Mouse (Mus musculus) kidney, postnatal 36 days (tissue): ENCODE data around the gene Kbtbd4.

ENCODE experiments used
- DNase-seq, 2 experiments: peaks; one replicate each; pipeline ENCODE4 v3.0.0; 2021 to 2022; ENCODE audit warnings: mixed read lengths in 2 of 2

Kbtbd4 gene

DNA sequence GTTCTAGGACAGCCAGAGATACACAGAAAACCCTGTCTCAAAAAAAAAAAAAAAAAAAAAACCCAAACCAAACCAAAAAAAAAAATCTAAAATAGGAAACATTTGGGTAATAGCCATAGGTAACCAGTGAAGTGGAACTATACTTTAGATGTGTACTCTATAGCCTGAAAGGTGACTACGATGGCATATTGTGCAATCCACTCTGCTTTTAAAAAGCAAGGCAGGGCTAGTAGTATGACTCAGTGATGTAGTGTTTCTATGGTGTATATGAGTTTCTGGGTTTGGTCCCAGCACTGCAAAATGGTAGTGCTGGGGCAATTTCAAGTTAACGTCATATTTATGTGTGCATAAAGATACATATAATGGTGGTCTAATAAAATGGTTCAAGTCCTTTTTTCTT, 2.2 kb downstream of the Kbtbd4 start:
- no peak for DNase-seq

GRCm38 (mm10) chr2:90910861-90911260, 6.3 kb downstream of the Kbtbd4 start:
- no peak for DNase-seq

GRCm38 (mm10) chr2:90911668-90912067, 7.1 kb downstream of the Kbtbd4 start:
- DNase-seq, result no peak

- DNase-seq, result peak; percentile 59 to 69
Observed at GRCm38 (mm10) chr2:90913671-90914070, 9.1 kb downstream of the Kbtbd4 start.

GRCm38 (mm10) chr2:90915516-90915915, 11.0 kb downstream of the Kbtbd4 start:
- DNase-seq, result no peak

- DNase-seq, result no peak
Observed at GRCm38 (mm10) chr2:90916560-90917232, 12.2 kb downstream of the Kbtbd4 start.

- DNase-seq, result peak; percentile 66 to 86
Observed at GRCm38 (mm10) chr2:90917233-90917998, 12.9 kb downstream of the Kbtbd4 start.

DNA sequence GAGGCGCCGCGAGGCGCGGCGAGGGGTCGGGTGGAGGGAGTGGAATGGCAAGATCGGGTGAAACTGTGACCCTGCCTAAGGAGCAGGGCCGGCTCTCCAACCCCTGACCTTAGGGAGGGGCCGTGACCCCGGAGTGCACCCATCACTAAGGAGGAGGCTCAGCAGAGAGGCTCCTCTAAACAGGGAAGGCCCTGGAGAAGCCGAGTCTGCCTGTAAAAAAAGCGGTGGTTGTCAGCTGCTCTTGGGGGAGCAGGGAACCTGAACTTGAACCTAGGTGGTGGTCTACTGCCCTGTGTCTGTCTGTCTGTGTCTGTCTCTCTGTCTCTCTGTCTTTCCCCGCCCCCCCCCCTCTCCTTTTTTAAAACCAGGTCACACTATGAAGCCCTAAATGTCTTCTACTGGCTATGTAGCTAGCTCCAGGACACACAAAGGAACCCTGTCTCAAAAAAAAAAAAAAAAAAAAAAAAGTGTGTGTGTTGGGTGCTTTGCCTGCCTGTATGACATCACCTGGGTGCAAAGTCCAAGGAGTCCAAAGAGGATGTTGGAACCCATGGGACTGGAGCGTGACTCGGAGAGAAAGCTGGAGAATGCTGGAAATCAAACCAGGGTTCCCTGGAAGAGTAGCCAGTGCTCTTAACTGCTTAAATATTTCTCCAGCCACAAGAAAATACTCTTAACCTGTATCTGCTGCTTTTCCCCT, 13.6 kb downstream of the Kbtbd4 start:
- peak; percentile 86 to 91 for DNase-seq

- DNase-seq, result no peak
Observed at GRCm38 (mm10) chr2:90921178-90921577, 16.6 kb downstream of the Kbtbd4 start.

DNA sequence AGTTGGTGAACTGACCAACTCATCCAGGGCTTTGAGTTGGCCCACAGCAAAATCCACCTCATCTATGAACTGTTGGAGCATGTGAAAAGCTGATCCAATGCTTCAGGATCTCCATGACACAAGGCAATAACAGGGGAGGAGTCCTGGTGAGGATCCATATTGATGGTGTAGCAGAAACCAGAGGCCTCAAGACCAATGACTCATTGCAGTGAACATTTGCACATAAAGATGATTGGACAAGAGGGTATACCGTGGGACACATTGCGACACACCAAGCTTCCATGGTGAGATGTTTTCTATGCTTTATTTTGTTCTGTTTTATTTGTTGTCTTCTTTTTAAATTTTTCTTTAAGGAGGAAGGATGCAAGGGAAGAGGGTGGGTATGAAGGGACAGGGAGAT, 18.1 kb downstream of the Kbtbd4 start:
- no peak for DNase-seq

GRCm38 (mm10) chr2:90928566-90928965, 24.0 kb downstream of the Kbtbd4 start:
- DNase-seq, result no peak

DNA sequence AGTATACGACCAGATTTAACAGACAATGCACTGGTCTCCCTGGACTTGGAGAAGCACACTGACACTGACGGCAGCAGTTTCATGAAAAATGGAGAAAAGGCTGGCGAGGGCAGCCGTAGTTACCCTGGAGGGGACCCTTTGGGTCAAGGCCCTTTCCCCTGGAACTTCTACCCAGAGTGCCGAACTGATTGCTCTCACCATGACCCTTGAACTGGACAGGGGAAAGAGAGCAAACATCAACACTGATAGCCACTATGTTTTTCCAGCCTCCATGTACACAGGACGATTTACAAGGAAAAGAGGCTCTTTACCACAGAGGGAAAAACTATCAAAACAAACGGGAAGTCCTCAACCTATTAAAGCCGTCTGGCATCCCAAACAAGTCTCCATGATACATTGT, 27.3 kb downstream of the Kbtbd4 start:
- no peak for DNase-seq

DNA sequence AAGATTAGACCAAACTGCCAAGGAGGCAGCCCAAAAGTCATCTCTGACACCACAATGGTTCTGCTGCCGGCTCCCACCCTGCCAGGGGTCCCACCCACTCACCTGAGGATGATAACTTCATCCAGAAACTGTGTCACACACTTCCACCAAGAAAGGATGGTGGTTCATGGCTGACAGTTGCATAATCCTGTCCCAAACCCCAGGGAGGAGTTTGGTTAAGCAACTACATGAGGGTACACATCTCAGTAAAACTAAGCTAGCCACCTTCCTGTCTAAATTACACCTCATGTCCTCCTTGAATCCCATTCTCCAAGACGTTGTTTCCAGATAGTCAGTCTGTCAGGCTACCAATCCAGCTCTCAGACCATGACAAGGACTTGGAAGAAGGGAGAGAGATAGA, 27.7 kb downstream of the Kbtbd4 start:
- no peak for DNase-seq

GRCm38 (mm10) chr2:90938362-90938761, 33.8 kb downstream of the Kbtbd4 start:
- DNase-seq, result no peak

DNA sequence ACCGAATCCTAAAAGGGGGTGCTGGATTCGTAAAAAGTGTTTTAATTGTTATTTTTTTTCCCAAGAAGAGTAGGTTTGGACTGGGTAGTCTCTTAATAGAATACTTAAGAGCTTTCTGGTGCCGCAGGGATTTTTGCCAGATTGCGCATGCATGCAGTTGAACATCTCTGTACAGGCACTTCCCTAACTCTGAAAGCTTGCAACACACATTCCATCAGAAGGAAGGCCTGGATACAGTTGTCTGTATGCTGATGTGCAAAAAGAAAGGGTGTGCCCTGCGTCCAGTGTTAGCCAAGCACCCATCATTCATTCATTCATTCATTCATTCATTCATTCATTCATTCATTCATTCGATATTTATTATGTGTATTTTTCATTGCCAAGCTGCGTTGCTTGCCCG, 35.2 kb downstream of the Kbtbd4 start:
- peak in 1 of 2 experiments; percentile 11 for DNase-seq

DNA sequence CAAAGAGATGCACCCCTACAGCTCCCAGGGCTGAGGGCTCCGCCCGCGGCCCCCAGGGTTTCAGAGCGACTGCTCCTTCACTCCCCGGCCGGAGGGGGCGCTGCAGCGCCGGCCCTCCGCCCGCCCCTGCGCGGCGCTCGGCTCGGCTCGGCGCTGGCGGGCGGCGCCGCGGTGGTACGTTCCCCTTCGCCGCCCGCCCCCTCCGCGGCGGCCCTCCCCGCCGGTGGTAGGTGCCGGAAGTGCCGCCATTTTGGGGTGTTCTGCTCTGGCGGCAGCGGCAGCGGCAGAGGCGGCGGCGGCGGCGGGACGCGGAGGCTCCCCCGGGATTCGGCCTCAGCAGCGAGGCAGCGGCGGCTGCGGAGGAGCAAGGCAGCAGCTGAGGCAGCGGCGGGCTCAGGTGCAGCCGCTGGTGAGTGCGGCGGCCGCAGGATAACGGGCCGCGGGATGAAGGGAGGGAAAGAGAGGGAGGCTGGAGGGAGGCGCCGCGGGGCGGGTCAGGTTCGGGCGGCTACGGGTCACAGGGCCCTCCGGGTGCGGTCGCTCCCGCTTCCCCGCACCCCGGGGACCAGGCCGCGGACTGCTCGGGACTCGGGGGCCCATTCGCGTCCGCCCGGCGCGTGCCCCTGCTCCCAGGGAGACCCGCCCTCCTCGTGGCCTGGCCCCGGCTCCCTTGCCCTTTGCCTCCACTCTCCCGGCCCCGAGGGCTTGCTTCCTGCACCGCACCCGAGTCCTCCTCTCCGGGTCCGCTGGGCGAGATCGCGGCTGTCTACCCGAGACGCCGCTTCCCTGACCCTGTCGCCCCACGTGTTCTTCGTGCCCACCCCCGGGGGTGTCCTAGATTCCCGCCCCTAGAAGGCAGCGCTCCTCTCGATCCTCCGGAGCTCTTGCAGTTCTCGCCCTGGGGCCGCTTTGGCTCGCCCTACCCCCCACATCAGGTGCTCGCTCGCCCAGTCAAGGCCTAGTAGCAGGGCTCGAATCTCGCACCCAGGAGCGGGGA, 36.0 kb downstream of the Kbtbd4 start, which contains the start of gene Celf1:
Gene Celf1, plus strand, starts transcription at position 150 of the 997 bp plus-strand sequence.
- DNase-seq, result peak; percentile 84 to 92

- no peak for DNase-seq
Observed at GRCm38 (mm10) chr2:90941744-90942143, 37.2 kb downstream of the Kbtbd4 start.

DNA sequence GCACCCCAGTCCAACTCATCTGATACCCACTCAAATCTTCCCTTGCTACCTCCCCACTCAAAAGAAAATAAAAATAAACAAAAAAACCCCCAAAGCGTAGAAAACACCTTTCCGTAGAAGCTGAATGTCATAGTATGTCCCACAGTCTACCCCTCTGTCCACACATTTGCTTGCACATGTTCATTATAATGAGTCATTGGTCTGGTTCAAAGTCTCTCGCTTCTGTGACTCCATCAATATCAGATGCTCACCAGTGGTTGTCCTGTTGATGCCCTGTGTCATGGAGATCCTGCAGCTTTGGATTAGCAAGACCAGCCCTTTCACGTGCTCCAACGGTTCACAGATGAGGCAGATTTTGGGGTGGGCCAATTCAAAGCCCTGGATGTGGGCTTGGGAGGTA, 45.6 kb downstream of the Kbtbd4 start:
- no peak for DNase-seq

DNA sequence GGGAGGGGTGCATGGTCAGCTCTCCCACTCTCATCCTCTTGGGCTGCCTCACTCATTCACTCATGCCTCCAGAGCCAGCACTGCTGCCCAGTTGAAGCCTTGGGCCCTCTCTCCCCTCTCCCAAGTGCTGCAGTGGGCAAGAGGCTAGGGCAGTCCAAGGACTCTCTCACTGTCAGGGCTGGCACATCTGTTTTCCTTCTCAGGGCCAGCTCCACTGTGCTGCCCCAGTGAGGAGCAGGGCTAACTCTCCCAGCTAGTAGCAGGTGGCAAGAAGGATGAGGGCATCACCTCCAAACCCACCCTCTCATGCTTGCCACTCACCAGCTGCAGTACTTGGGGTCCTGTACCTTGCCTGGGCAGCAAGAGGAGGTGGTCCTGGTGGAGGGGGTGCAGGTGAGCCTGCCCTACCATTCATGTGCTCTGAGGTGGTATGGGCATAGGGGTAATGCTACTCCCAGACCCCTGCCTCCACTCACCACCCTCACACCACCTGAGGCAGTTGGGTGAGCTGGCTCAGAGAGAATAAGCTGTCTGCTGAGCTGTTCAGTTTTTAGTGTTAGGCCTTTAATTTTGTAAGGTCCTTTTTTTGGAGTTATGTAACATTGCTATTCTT, 46.1 kb downstream of the Kbtbd4 start:
- DNase-seq, result no peak

- no peak for DNase-seq
Observed at GRCm38 (mm10) chr2:90953461-90953860, 48.9 kb downstream of the Kbtbd4 start.

GRCm38 (mm10) chr2:90956053-90956452, 51.5 kb downstream of the Kbtbd4 start:
- DNase-seq, result no peak

- DNase-seq, result no peak
Observed at GRCm38 (mm10) chr2:90958856-90959255, 54.3 kb downstream of the Kbtbd4 start.
